Mouse (Mus musculus): ENCODE results near the gene Arhgef3. TPM values are rescaled to one million over a fixed set of nuclear protein-coding genes. Genes with fewer than 3 reads are reported as not detected.

The Arhgef3 gene
- polyA plus RNA-seq, 2 experiments, result 2.6 to 5.4 TPM

GRCm38 (mm10) chr14:27226288-27226687 is 111.6 kb downstream of the Arhgef3 start:
- Histone ChIP-seq H3K4me3 (ENCODE audit: insufficient read depth in 1 of 2, low read depth in 2 of 2, low read length in 2 of 2) (no peak overlapping the region), H3K27me3 (ENCODE audit: control insufficient read depth, insufficient read depth, low read length) (no peaks in the 10 kb centered on the region), H3K9me3 (ENCODE audit: control insufficient read depth, low read length) (no peaks in the 10 kb centered on the region), H3K4me1 (replicated peaks; ENCODE audit: control insufficient read depth in 2 of 2, insufficient read depth in 2 of 2, low read length in 1 of 2) (peaks cover 0 to 12% of the 10 kb centered on the region in 2 experiments; a peak in 2 of 4 replicates), H3K27ac (no peak overlapping the region), H3K4me2 (ENCODE audit: low read depth) (no peak overlapping the region), H3K36me3 (replicated peaks; ENCODE audit: control insufficient read depth, insufficient read depth, low read depth) (no peaks in the 10 kb centered on the region), H3K9ac (replicated peaks) (no peak overlapping the region)
- TF ChIP-seq EP300 (IDR thresholded peaks at IDR 0.05; ENCODE audit: low read depth) (no peak), CTCF (IDR thresholded peaks at IDR 0.05; ENCODE audit: low read depth) (no peak)
- ATAC-seq (ENCODE audit: insufficient read depth) (no peak), DNase-seq (ENCODE audit: low read depth in 3 of 3, low spot score in 3 of 3) (no peak)
- 54% methylated on average over 3 of the region's 3 CpGs for WGBS (ENCODE audit: insufficient replicate concordance)

GRCm38 (mm10) chr14:27228288-27228687 is 113.6 kb downstream of the Arhgef3 start:
- WGBS (ENCODE audit: insufficient replicate concordance), result 41% methylated on average over 2 of the region's 2 CpGs
- Histone ChIP-seq H3K27me3 (ENCODE audit: control insufficient read depth, insufficient read depth, low read length) (no peaks in the 10 kb centered on the region), H3K9me3 (ENCODE audit: control insufficient read depth, low read length) (no peaks in the 10 kb centered on the region), H3K27ac (no peak overlapping the region), H3K4me2 (ENCODE audit: low read depth) (no peak overlapping the region), H3K4me3 (ENCODE audit: insufficient read depth in 1 of 2, low read depth in 2 of 2, low read length in 2 of 2) (no peak overlapping the region), H3K9ac (replicated peaks) (no peak overlapping the region), H3K36me3 (replicated peaks; ENCODE audit: control insufficient read depth, insufficient read depth, low read depth) (no peaks in the 10 kb centered on the region), H3K4me1 (replicated peaks; ENCODE audit: control insufficient read depth in 2 of 2, insufficient read depth in 2 of 2, low read length in 1 of 2) (peaks cover 0 to 12% of the 10 kb centered on the region in 2 experiments; a peak in 2 of 4 replicates)
- no peak for DNase-seq (ENCODE audit: low read depth in 3 of 3, low spot score in 3 of 3)
- TF ChIP-seq CTCF (IDR thresholded peaks at IDR 0.05; ENCODE audit: low read depth) (no peak), EP300 (IDR thresholded peaks at IDR 0.05; ENCODE audit: low read depth) (no peak)
- no peak for ATAC-seq (ENCODE audit: insufficient read depth)

GRCm38 (mm10) chr14:27228941-27229371 is 114.3 kb downstream of the Arhgef3 start:
- H3K27ac ChIP-seq, result no peak overlapping the region
- H3K4me3 ChIP-seq (ENCODE audit: insufficient read depth in 1 of 2, low read depth in 2 of 2, low read length in 2 of 2), result no peak overlapping the region
- H3K9ac ChIP-seq (replicated peaks), result no peak overlapping the region
- ATAC-seq (ENCODE audit: insufficient read depth), result no peak
- H3K9me3 ChIP-seq (ENCODE audit: control insufficient read depth, low read length), result no peaks in the 10 kb centered on the region
- H3K4me1 ChIP-seq (replicated peaks; ENCODE audit: control insufficient read depth in 2 of 2, insufficient read depth in 2 of 2, low read length in 1 of 2), result peaks cover 0 to 12% of the 10 kb centered on the region in 2 experiments; a peak in 2 of 4 replicates
- WGBS (ENCODE audit: insufficient replicate concordance), result 44% methylated on average over 5 of the region's 5 CpGs
- H3K36me3 ChIP-seq (replicated peaks; ENCODE audit: control insufficient read depth, insufficient read depth, low read depth), result no peaks in the 10 kb centered on the region
- no peak overlapping the region for H3K4me2 ChIP-seq (ENCODE audit: low read depth)
- H3K27me3 ChIP-seq (ENCODE audit: control insufficient read depth, insufficient read depth, low read length), result no peaks in the 10 kb centered on the region
- DNase-seq (ENCODE audit: low read depth in 3 of 3, low spot score in 3 of 3), result no peak
- TF ChIP-seq CTCF (IDR thresholded peaks at IDR 0.05; ENCODE audit: low read depth) (no peak), EP300 (IDR thresholded peaks at IDR 0.05; ENCODE audit: low read depth) (no peak)

GRCm38 (mm10) chr14:27229441-27230147 is 114.9 kb downstream of the Arhgef3 start:
- Histone ChIP-seq H3K9me3 (ENCODE audit: control insufficient read depth, low read length) (no peaks in the 10 kb centered on the region), H3K4me1 (replicated peaks; ENCODE audit: control insufficient read depth in 2 of 2, insufficient read depth in 2 of 2, low read length in 1 of 2) (peaks cover 0 to 12% of the 10 kb centered on the region in 2 experiments; a peak in 2 of 4 replicates), H3K9ac (replicated peaks) (no peak overlapping the region), H3K4me3 (ENCODE audit: insufficient read depth in 1 of 2, low read depth in 2 of 2, low read length in 2 of 2) (no peak overlapping the region), H3K27ac (no peak overlapping the region), H3K4me2 (ENCODE audit: low read depth) (no peak overlapping the region), H3K36me3 (replicated peaks; ENCODE audit: control insufficient read depth, insufficient read depth, low read depth) (no peaks in the 10 kb centered on the region), H3K27me3 (ENCODE audit: control insufficient read depth, insufficient read depth, low read length) (no peaks in the 10 kb centered on the region)
- 13% methylated on average over 16 of the region's 16 CpGs for WGBS (ENCODE audit: insufficient replicate concordance)
- DNase-seq (ENCODE audit: low read depth in 3 of 3, low spot score in 3 of 3) (no peak), ATAC-seq (ENCODE audit: insufficient read depth) (no peak)
- TF ChIP-seq EP300 (IDR thresholded peaks at IDR 0.05; ENCODE audit: low read depth), result no peak
- TF ChIP-seq CTCF (IDR thresholded peaks at IDR 0.05; ENCODE audit: low read depth), result no peak

- no peaks in the 10 kb centered on the region for H3K27me3 ChIP-seq (ENCODE audit: control insufficient read depth, insufficient read depth, low read length)
- no peaks in the 10 kb centered on the region for H3K9me3 ChIP-seq (ENCODE audit: control insufficient read depth, low read length)
- H3K27ac ChIP-seq, result no peak overlapping the region
- ATAC-seq (ENCODE audit: insufficient read depth), result no peak
- no peaks in the 10 kb centered on the region for H3K36me3 ChIP-seq (replicated peaks; ENCODE audit: control insufficient read depth, insufficient read depth, low read depth)
- no peak overlapping the region for H3K9ac ChIP-seq (replicated peaks)
- no peak for DNase-seq (ENCODE audit: low read depth in 3 of 3, low spot score in 3 of 3)
- no peak overlapping the region for H3K4me2 ChIP-seq (ENCODE audit: low read depth)
- TF ChIP-seq CTCF (IDR thresholded peaks at IDR 0.05; ENCODE audit: low read depth) (no peak), EP300 (IDR thresholded peaks at IDR 0.05; ENCODE audit: low read depth) (no peak)
- H3K4me1 ChIP-seq (replicated peaks; ENCODE audit: control insufficient read depth in 2 of 2, insufficient read depth in 2 of 2, low read length in 1 of 2), result peaks cover 0 to 12% of the 10 kb centered on the region in 2 experiments; a peak in 2 of 4 replicates
- no peak overlapping the region for H3K4me3 ChIP-seq (ENCODE audit: insufficient read depth in 1 of 2, low read depth in 2 of 2, low read length in 2 of 2)
- 36% methylated on average over 18 of the region's 18 CpGs for WGBS (ENCODE audit: insufficient replicate concordance)
Observed at GRCm38 (mm10) chr14:27230262-27231022, 115.7 kb downstream of the Arhgef3 start.
